Mouse (Mus musculus) stomach, embryonic 15.5 days (tissue): ENCODE measurements around the gene Prkcb. TPM values are rescaled to one million over a fixed set of nuclear protein-coding genes. Genes with fewer than 3 reads are reported as not detected.
A peak's percentile ranks its signal among the peaks of the same experiment; 100 is the strongest.
"Not testable (repeated sequence)": the region's sequence is repeated elsewhere in the genome, so short reads cannot be mapped to it uniquely, and the experiment has no call there.

Experiments used
- ATAC-seq: fragments of 200-750 bp; cut with Nextera tagmentation; 2 replicates; pipeline ENCODE4 v1.8.0; 2017; ENCODE audit warnings: low read depth, moderate number of reproducible peaks, moderate TSS enrichment; ENCODE audit not compliant: insufficient read depth, low FRiP score
- H3K27ac ChIP-seq: fragments of 300-500 bp; sonication (generic); 2 replicates; pipeline ENCODE4 v1.5.1; 2015; ENCODE audit warnings: mild to moderate bottlenecking, inconsistent platforms
- H3K27me3 ChIP-seq: fragments of 300-500 bp; sonication (generic); replicated peaks from 2 replicates; pipeline ENCODE4 v1.6.1; 2015; ENCODE audit warnings: inconsistent platforms
- H3K36me3 ChIP-seq: fragments of 300-500 bp; sonication (generic); 2 replicates; pipeline ENCODE4 v1.6.1; 2015; ENCODE audit warnings: inconsistent platforms
- H3K4me1 ChIP-seq: fragments of 300-500 bp; sonication (generic); 2 replicates; pipeline ENCODE4 v1.6.1; 2015; ENCODE audit warnings: inconsistent platforms
- H3K4me2 ChIP-seq: fragments of 300-500 bp; sonication (generic); 2 replicates; pipeline ENCODE4 v1.6.1; 2015; ENCODE audit warnings: mild to moderate bottlenecking, inconsistent platforms
- H3K4me3 ChIP-seq: fragments of 300-500 bp; sonication (generic); replicated peaks from 2 replicates; pipeline ENCODE4 v1.5.1; 2015; ENCODE audit warnings: inconsistent platforms
- H3K9ac ChIP-seq: fragments of 300-500 bp; sonication (generic); 2 replicates; pipeline ENCODE4 v1.6.1; 2015; ENCODE audit warnings: inconsistent platforms
- H3K9me3 ChIP-seq: fragments of 300-500 bp; sonication (generic); 2 replicates; pipeline ENCODE4 v1.6.1; 2016; ENCODE audit warnings: inconsistent platforms
- WGBS: fragments of 180-500 bp; shearing (Covaris S2); methylation state at CpG from one replicate; pipeline ENCODE4 v1.1.7; 2015; 5-methylcytosine and 5-hydroxymethylcytosine counted together
- polyA plus RNA-seq: library from polyadenylated mRNA; unstranded; fragments of >200 nt; fragmentation: Nextera tagmentation; extraction: Ambion mirVana; gene quantifications from 2 replicates; pipeline ENCODE4 v1.2.1, GENCODE M21; 2015

Prkcb gene
- 14.3 and 17.3 TPM in 2 replicates for polyA plus RNA-seq

GRCm38 (mm10) chr7:122288605-122289242 is at the start of gene Prkcb:
Prkcb (plus strand) TSS chr7:122288751.
- WGBS: 5% methylated on average over 42 of the region's 42 CpGs
- Histone ChIP-seq H3K4me1 (peaks cover 14% of the 10 kb centered on the region), H3K27me3 (peaks cover 24% of the 10 kb centered on the region), H3K9me3 (no peaks in the 10 kb centered on the region), H3K9ac (peak within 1 kb of the TSS; percentile 32; the same call in 1 of the 2 replicates), H3K27ac (no peak within 1 kb of the TSS), H3K4me2 (peak within 1 kb of the TSS; percentile 97), H3K36me3 (no peaks in the 10 kb centered on the region), H3K4me3 (peak within 1 kb of the TSS; percentile 59)
- ATAC-seq: peak; percentile 86

DNA sequence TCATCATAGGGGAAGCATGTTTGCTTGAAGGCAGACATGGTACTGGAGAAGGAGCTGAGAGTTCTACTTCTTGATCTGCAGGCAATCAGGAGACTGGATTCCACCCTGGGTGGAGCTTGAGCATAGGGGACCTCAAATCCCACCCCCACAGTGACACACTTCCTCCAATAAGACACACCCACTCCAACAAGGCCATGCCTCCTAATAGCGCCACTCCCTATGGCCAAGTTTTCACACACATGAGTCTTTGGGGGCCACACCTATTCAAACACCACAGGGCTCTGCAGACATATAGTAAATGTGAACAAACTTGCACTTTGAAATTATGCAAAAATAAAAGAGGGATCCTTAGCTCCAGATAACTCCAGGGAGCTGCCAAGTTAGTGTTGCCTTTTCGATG is 49.6 kb upstream of the Prkcb start:
- no peaks in the 10 kb centered on the region for H3K4me1 ChIP-seq
- no peaks in the 10 kb centered on the region for H3K27me3 ChIP-seq
- 82% methylated on average over 2 of the region's 2 CpGs for WGBS
- ATAC-seq: no peak
- no peaks in the 10 kb centered on the region for H3K9me3 ChIP-seq
- H3K9ac ChIP-seq: no peak overlapping the region
- H3K36me3 ChIP-seq: no peaks in the 10 kb centered on the region
- H3K27ac ChIP-seq: no peak overlapping the region
- H3K4me2 ChIP-seq: no peak overlapping the region
- H3K4me3 ChIP-seq: no peak overlapping the region

GRCm38 (mm10) chr7:122240413-122241119 is 48.0 kb upstream of the Prkcb start:
- no peak for ATAC-seq
- H3K4me3 ChIP-seq: no peak overlapping the region
- no peak overlapping the region for H3K4me2 ChIP-seq
- H3K9ac ChIP-seq: no peak overlapping the region
- no peaks in the 10 kb centered on the region for H3K4me1 ChIP-seq
- no peaks in the 10 kb centered on the region for H3K9me3 ChIP-seq
- WGBS: 76% methylated on average over 6 of the region's 6 CpGs
- no peaks in the 10 kb centered on the region for H3K36me3 ChIP-seq
- no peaks in the 10 kb centered on the region for H3K27me3 ChIP-seq
- H3K27ac ChIP-seq: no peak overlapping the region

GRCm38 (mm10) chr7:122242260-122242659 is 46.3 kb upstream of the Prkcb start:
- 43% methylated on average over 1 of the region's 1 CpGs for WGBS
- Histone ChIP-seq H3K4me1 (no peaks in the 10 kb centered on the region), H3K36me3 (no peaks in the 10 kb centered on the region), H3K4me2 (no peak overlapping the region), H3K27ac (no peak overlapping the region), H3K9ac (no peak overlapping the region), H3K4me3 (no peak overlapping the region), H3K27me3 (no peaks in the 10 kb centered on the region), H3K9me3 (no peaks in the 10 kb centered on the region)
- ATAC-seq: no peak

DNA sequence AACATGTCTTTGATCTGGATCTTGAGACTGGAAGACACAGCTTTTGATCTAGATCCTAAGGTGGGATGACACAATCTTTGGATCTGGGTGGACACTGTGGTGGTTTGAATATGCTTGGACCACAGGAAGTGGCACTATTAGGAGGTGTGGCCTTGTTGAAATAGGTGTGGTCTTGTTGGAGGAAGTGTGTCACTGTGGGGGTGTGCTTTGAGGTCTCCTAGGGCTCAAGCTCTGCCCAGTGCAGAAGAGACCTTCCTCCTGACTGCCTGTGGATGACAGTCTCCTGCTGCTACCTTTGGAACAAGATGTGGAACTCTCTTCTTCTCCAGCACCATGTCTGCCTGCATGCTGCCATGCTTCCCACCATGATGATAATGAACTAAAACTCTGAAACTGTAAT is 45.8 kb upstream of the Prkcb start:
- not testable (repeated sequence) for ATAC-seq, H3K4me1 ChIP-seq, H3K4me3 ChIP-seq, H3K9ac ChIP-seq, H3K4me2 ChIP-seq, H3K27ac ChIP-seq, H3K36me3 ChIP-seq, H3K9me3 ChIP-seq, H3K27me3 ChIP-seq

DNA sequence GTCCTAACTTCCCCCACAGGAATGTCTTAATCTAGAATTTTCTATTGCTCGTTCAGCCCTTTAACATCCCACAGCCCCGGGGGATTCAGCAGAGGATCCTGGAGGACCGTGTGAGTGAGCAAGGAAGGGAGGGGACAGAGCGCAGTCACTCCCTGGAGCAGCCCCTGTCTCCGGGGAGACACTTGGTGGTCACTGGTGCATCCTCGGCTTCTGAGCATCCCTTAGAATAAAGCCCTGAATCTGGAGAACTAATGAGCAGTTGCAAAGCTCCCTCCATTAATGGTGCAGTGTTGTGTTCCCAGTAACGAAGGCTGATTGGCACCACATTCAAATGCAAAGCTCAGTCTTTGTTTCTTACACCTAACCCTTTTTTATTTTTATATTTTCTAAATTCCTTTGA is 44.4 kb upstream of the Prkcb start:
- Histone ChIP-seq H3K4me3 (no peak overlapping the region), H3K9me3 (no peaks in the 10 kb centered on the region), H3K4me2 (no peak overlapping the region), H3K36me3 (no peaks in the 10 kb centered on the region), H3K4me1 (no peaks in the 10 kb centered on the region), H3K27me3 (no peaks in the 10 kb centered on the region), H3K9ac (no peak overlapping the region), H3K27ac (no peak overlapping the region)
- no peak for ATAC-seq
- WGBS: 61% methylated on average over 7 of the region's 7 CpGs

- no peak for ATAC-seq
- H3K9ac ChIP-seq: no peak overlapping the region
- H3K27ac ChIP-seq: no peak overlapping the region
- no peaks in the 10 kb centered on the region for H3K36me3 ChIP-seq
- no peak overlapping the region for H3K4me2 ChIP-seq
- no peak overlapping the region for H3K4me3 ChIP-seq
- 67% methylated on average over 8 of the region's 8 CpGs for WGBS
- no peaks in the 10 kb centered on the region for H3K4me1 ChIP-seq
- no peaks in the 10 kb centered on the region for H3K27me3 ChIP-seq
- no peaks in the 10 kb centered on the region for H3K9me3 ChIP-seq
Observed at GRCm38 (mm10) chr7:122244584-122244983, 44.0 kb upstream of the Prkcb start.

GRCm38 (mm10) chr7:122245976-122246375 is 42.6 kb upstream of the Prkcb start:
- Histone ChIP-seq H3K27ac (no peak overlapping the region), H3K4me1 (no peaks in the 10 kb centered on the region), H3K4me3 (no peak overlapping the region), H3K27me3 (no peaks in the 10 kb centered on the region), H3K9ac (no peak overlapping the region), H3K36me3 (no peaks in the 10 kb centered on the region), H3K4me2 (no peak overlapping the region), H3K9me3 (no peaks in the 10 kb centered on the region)
- WGBS: 58% methylated on average over 3 of the region's 5 CpGs
- ATAC-seq: no peak

GRCm38 (mm10) chr7:122247254-122247864 is 41.2 kb upstream of the Prkcb start:
- no peaks in the 10 kb centered on the region for H3K27me3 ChIP-seq
- no peak overlapping the region for H3K27ac ChIP-seq
- H3K4me2 ChIP-seq: no peak overlapping the region
- H3K4me1 ChIP-seq: 0 out of 2 replicates have a peak, but pooled peaks cover 2% of the 10 kb centered on the region
- H3K9ac ChIP-seq: no peak overlapping the region
- H3K36me3 ChIP-seq: no peaks in the 10 kb centered on the region
- no peaks in the 10 kb centered on the region for H3K9me3 ChIP-seq
- 80% methylated on average over 10 of the region's 10 CpGs for whole genome bisulfite sequencing
- no peak for ATAC-seq
- no peak overlapping the region for H3K4me3 ChIP-seq

GRCm38 (mm10) chr7:122249321-122249821 is 39.2 kb upstream of the Prkcb start:
- ATAC-seq: no peak
- H3K4me1 ChIP-seq: 0 out of 2 replicates have a peak, but pooled peaks cover 2% of the 10 kb centered on the region
- no peak overlapping the region for H3K27ac ChIP-seq
- no peaks in the 10 kb centered on the region for H3K36me3 ChIP-seq
- H3K9ac ChIP-seq: no peak overlapping the region
- H3K4me2 ChIP-seq: no peak overlapping the region
- WGBS: 81% methylated on average over 9 of the region's 9 CpGs
- no peaks in the 10 kb centered on the region for H3K27me3 ChIP-seq
- H3K4me3 ChIP-seq: no peak overlapping the region
- no peaks in the 10 kb centered on the region for H3K9me3 ChIP-seq

DNA sequence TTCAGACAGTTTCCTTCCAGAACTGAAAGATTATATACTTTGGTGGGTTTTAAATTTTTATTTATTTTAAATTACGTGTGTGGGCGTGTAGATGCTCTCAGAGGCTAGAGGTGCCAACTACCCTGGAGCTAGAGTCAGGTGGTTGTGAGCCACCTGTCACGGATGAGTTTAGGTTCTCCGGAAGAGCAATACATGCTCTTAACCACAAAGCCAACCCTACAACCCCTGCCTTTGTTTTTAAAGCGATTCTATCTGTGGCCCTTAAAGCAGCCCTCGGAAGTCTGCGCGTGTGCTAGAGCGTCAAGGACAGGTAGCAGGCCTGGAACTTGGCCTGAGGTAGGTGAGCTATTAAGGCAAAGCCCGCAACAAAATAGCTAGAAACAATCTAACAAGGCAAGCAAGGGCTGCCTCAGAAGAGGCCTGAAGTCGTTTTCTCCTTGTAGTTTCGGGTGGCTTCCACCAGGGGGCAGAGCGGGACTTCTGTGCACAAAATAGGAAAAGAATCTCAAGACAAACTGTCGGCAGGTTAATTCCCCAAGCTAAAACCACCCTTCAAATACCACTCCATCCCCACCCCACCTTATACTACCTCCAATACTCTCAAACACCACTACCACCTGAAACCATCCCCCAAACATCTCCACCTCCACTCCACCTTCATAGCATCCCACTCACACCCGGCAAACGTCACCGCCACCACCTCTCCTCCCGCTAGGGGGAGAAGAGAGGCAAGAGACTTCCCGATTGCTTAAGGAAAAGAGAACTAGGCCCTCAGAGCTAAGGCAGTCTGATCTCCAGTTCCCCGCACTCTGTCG is 37.1 kb upstream of the Prkcb start:
- H3K4me3 ChIP-seq: no peak overlapping the region
- no peak overlapping the region for H3K27ac ChIP-seq
- no peak overlapping the region for H3K9ac ChIP-seq
- H3K36me3 ChIP-seq: no peaks in the 10 kb centered on the region
- peak overlapping the region; percentile 38 for H3K4me2 ChIP-seq
- H3K4me1 ChIP-seq: 0 out of 2 replicates have a peak, but pooled peaks cover 2% of the 10 kb centered on the region
- H3K27me3 ChIP-seq: no peaks in the 10 kb centered on the region
- ATAC-seq: no peak
- 30% methylated on average over 21 of the region's 21 CpGs for WGBS
- no peaks in the 10 kb centered on the region for H3K9me3 ChIP-seq
